Mouse (Mus musculus) G1E (cell line): ENCODE measurements around the gene Mrpl51. TPM values are rescaled to one million over a fixed set of nuclear protein-coding genes. Genes with fewer than 3 reads are reported as not detected.
A peak's percentile ranks its signal among the peaks of the same experiment; 100 is the strongest.

ENCODE experiments used
- ATAC-seq: 2 replicates; pipeline ENCODE4 v1.8.0; 2016; ENCODE audit warnings: mild to moderate bottlenecking; ENCODE audit not compliant: insufficient number of reproducible peaks, poor library complexity, low FRiP score, severe bottlenecking; ENCODE audit errors: extremely low read depth
- DNase-seq: peaks from one replicate; pipeline ENCODE4 v3.0.0; 2012; ENCODE audit warnings: low spot score
- H3K27me3 ChIP-seq: 2 replicates; pipeline ENCODE4 v1.6.1; 2012; ENCODE audit warnings: mild to moderate bottlenecking, low read length, inconsistent platforms; ENCODE audit not compliant: insufficient read depth
- H3K36me3 ChIP-seq: replicated peaks from 2 replicates; pipeline ENCODE3; 2012; ENCODE audit warnings: mild to moderate bottlenecking, inconsistent platforms
- H3K4me1 ChIP-seq: 2 replicates; pipeline ENCODE4 v1.6.1; 2012; ENCODE audit warnings: low read depth, low read length, inconsistent platforms, mixed read lengths; ENCODE audit not compliant: insufficient read depth
- H3K4me3 ChIP-seq: 2 replicates; pipeline ENCODE4 v1.5.1; 2012; ENCODE audit warnings: low read depth, mild to moderate bottlenecking, inconsistent platforms, low read length, moderate library complexity, mixed read lengths
- H3K9me3 ChIP-seq: replicated peaks from 2 replicates; pipeline ENCODE4 v1.6.1; 2012; ENCODE audit warnings: inconsistent platforms
- CTCF ChIP-seq: IDR thresholded peaks from 2 replicates; pipeline ENCODE4 v1.5.1; 2012; ENCODE audit warnings: low read depth, low read length, inconsistent platforms, mixed read lengths
- GATA1 ChIP-seq: IDR thresholded peaks from 2 replicates; pipeline ENCODE4 v1.6.1; 2012; ENCODE audit warnings: borderline replicate concordance, low read length, inconsistent platforms, mixed read lengths
- GATA2 ChIP-seq: IDR thresholded peaks from 2 replicates; pipeline ENCODE4 v1.6.1; 2012; ENCODE audit warnings: low read depth, low read length, inconsistent platforms, borderline replicate concordance
- POLR2AphosphoS5 ChIP-seq: IDR thresholded peaks from 2 replicates; pipeline ENCODE4 v1.6.1; 2012; ENCODE audit warnings: low read depth, low read length, inconsistent platforms; ENCODE audit not compliant: insufficient replicate concordance
- TAL1 ChIP-seq: conservative IDR thresholded peaks from 2 replicates; pipeline ENCODE4 v1.6.1; 2012; ENCODE audit warnings: low read depth, low read length, inconsistent platforms, mixed read lengths
- polyA plus RNA-seq: library from polyadenylated mRNA; stranded (reverse); fragments of >175 nt; gene quantifications from 2 replicates; pipeline ENCODE4 v1.2.3, GENCODE M21; 2012
- total RNA-seq, 2 experiments: library from RNA; stranded (forward) in 1 of 2; stranded (reverse) in 1 of 2; fragments of 200-1000 nt in 1 of 2; fragments of >200 nt in 1 of 2; fragmentation: Nextera tagmentation in 1 of 2; gene quantifications; 2 replicates each; pipeline ENCODE4 v1.2.3; 2014 to 2017

The Mrpl51 gene
- total and polyA plus RNA-seq, 3 experiments: 59.6 to 156 (median 114) TPM

DNA sequence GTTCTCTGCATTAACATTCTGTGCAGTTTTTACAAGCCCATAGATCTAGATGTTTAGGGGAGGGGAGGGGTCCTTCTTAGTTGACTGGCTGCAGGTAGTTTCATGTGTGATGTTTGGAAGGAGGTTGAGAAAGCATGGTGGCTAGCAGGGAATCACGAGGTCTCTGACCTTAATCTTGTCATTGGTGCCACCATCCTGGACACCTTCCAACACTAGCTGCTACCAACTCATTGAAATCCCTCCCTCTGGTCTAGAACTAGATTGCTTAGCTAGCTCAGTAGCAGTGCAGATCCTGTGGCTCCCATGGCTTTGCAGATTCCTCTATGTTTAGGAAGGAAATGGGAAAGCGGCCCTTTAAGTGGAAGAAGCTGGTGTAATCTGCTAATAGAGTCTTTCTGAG is 25.3 kb downstream of the Mrpl51 start:
- Histone ChIP-seq H3K36me3 (peaks cover 45% of the 10 kb centered on the region), H3K4me1 (peaks cover 30% of the 10 kb centered on the region), H3K27me3 (peaks cover 17% of the 10 kb centered on the region), H3K9me3 (no peaks in the 10 kb centered on the region), H3K4me3 (no peak overlapping the region; the same call in 1 of the 2 replicates)
- no peak for TF ChIP-seq POLR2AphosphoS5
- TF ChIP-seq CTCF: no peak
- no peak for TF ChIP-seq GATA1
- no peak for TF ChIP-seq TAL1
- TF ChIP-seq GATA2: no peak
- DNase-seq (no peak), ATAC-seq (no peak)

DNA sequence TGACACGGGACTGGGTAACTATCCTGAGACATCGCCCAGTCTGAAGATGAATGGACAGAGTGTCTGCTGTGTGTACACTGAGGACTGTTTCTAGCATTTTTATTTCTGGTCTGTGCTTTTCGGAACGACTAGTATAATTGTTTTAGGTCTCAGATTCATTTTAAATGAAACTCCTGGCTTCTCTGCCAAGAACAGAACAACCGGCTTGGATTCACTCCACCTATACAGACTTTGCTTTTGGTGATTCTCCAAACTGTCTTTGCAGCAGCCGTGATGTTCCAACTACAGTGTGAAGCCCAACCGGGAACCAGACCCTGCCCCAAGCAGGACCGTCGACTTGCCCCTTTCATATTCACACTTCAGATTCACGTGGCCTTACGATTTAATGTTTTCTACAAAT is 26.3 kb downstream of the Mrpl51 start:
- Histone ChIP-seq H3K9me3 (no peaks in the 10 kb centered on the region), H3K4me3 (no peak overlapping the region), H3K27me3 (peaks cover 11% of the 10 kb centered on the region), H3K36me3 (peaks cover 55% of the 10 kb centered on the region), H3K4me1 (peaks cover 30% of the 10 kb centered on the region)
- ATAC-seq (no peak), DNase-seq (no peak)
- TF ChIP-seq GATA1 (no peak), CTCF (no peak), GATA2 (no peak), TAL1 (no peak), POLR2AphosphoS5 (no peak)

DNA sequence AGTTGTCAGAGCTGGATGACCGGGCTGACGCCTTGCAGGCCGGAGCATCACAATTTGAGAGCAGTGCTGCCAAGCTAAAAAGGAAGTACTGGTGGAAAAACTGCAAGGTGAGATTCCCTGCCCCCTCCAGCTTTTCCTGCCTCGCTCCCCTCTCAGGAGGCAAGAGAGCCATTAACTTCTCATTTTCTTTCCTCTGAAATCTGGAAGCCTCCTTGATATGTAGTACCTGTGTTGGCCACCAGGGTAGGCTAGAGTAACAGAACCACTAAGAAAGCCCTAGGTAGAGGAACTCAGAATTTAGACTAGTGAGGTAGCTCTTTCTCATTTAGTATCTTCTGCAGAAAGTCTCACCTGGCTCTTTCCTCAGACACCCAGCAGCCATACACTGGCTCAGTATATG is 27.4 kb downstream of the Mrpl51 start:
- H3K27me3 ChIP-seq: peaks cover 2% of the 10 kb centered on the region; the same call in 1 of the 2 replicates
- DNase-seq (peak; percentile 22), ATAC-seq (no peak)
- peaks cover 30% of the 10 kb centered on the region for H3K4me1 ChIP-seq
- H3K9me3 ChIP-seq: no peaks in the 10 kb centered on the region
- TF ChIP-seq POLR2AphosphoS5 (no peak), CTCF (peak; percentile 59), GATA1 (no peak)
- no peak overlapping the region for H3K4me3 ChIP-seq
- peaks cover 64% of the 10 kb centered on the region for H3K36me3 ChIP-seq

DNA sequence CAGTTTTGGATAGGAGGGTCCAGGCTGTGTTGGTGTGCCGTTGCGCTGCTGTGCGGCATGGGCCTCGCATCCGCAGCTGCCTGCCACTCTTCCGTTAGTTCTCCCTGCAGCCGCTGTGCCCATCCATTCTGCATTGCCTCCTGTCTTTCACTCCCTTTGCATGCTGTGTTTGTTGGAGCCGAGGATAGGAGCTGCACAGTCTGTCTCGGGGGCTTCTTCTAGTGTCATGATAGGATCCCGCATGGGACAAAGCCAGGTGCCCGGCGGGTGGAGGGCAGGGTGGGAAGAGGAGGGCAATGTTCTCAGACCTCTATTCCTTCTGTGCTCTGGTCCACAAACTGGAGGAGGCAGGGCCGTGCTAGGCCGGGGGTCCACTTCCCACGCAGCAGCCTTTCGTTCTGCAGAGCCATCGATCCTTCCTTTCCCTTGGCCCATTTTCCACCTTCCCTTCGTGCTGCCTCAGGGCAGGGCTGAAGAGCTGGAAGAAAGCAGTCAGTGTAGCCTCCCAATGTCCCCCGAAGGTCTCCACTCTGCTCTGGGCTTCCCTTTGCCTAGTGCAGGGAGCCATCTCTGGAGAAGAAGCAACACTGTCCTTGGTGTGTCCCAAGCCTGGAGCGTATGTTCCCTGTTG is 29.6 kb downstream of the Mrpl51 start:
- DNase-seq (no peak), ATAC-seq (no peak)
- TF ChIP-seq POLR2AphosphoS5 (no peak), GATA1 (no peak), GATA2 (no peak), CTCF (no peak), TAL1 (no peak)
- Histone ChIP-seq H3K36me3 (peaks cover 85% of the 10 kb centered on the region), H3K4me1 (peaks cover 19% of the 10 kb centered on the region), H3K27me3 (no peaks in the 10 kb centered on the region), H3K4me3 (no peak overlapping the region), H3K9me3 (no peaks in the 10 kb centered on the region)

DNA sequence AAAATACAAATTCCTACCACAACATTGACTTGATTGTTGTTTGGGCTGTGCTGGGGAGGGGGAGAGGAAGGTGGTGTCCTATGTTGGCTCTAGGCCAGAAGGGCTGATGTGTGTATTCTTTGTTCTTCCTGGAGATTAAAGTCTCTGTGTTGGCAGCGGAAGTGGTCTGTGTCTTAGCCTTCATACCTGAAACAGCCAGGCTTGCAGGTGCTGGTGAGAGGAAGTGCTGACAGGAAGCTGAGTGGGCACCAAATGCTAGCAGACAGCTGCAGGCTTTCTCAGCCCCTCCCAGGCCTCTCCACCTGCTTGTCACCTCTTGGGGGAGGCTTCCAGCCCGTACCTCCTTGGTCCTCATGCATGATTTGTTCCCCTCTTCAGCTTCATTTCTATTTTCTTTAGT is 30.5 kb downstream of the Mrpl51 start:
- H3K36me3 ChIP-seq: peaks cover 92% of the 10 kb centered on the region
- no peak for ATAC-seq
- H3K9me3 ChIP-seq: no peaks in the 10 kb centered on the region
- no peak for DNase-seq
- no peak overlapping the region for H3K4me3 ChIP-seq
- no peak for TF ChIP-seq CTCF
- no peak for TF ChIP-seq GATA2
- no peak for TF ChIP-seq TAL1
- no peak for TF ChIP-seq POLR2AphosphoS5
- no peak for TF ChIP-seq GATA1
- H3K27me3 ChIP-seq: no peaks in the 10 kb centered on the region
- peaks cover 11% of the 10 kb centered on the region for H3K4me1 ChIP-seq

DNA sequence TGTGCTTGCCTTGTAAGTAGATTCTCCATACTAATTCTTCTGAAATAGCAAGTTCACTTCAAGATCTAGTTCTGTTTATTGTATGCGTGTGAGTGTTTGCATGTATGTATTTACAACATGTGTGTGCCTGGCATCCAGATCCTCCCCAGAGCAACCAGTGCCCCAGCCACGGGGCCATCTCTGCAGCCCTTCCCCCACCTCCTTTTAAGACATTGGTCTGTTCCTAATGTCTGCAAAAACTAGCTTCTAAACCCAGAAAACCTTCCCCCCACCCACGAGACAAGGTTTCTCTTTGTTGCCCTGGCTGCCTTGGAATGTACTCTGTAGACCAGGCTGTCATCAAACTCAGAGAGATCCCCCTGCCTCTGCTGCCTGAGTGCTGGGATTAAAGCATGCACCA is 31.0 kb downstream of the Mrpl51 start:
- no peak for ATAC-seq
- Histone ChIP-seq H3K4me1 (peaks cover 11% of the 10 kb centered on the region), H3K9me3 (no peaks in the 10 kb centered on the region), H3K36me3 (peaks cover 91% of the 10 kb centered on the region), H3K27me3 (no peaks in the 10 kb centered on the region), H3K4me3 (no peak overlapping the region)
- TF ChIP-seq POLR2AphosphoS5: no peak
- no peak for TF ChIP-seq TAL1
- TF ChIP-seq GATA1: no peak
- TF ChIP-seq GATA2: no peak
- TF ChIP-seq CTCF: no peak
- DNase-seq: no peak
